Comparison of ENCODE assay signal across 7 mouse cellular contexts in the genomic region with DNA sequence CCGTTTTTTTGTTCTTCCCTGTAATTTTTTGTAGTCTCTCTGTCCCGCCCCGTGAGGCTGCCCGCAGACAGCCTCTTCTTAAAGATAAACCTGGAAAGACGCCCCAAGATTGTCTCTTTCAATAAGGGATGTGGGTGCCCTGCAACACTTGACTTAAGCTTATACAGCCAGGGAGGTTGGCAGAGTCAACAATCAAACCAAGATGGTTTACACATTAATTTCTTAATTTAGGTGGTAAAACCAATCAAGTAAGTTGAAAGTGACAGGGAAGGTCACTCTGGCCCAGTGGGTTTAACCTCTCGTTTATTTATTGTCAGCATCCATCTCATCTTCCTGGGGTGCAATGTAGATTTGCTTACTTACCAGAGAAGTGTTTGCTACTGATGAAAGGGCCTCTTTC. TPM values are rescaled to one million over a fixed set of nuclear protein-coding genes. Genes with fewer than 3 reads are reported as not detected.
DNase-seq lines count a peak whose midpoint lies in the region; ATAC-seq and TF ChIP-seq lines count a peak whose summit lies in the region.

No protein-coding gene starts in this region.

- TF ChIP-seq EP300 in lung, postnatal 0 days (IDR thresholded peaks at IDR 0.05), result no peak

- H3K4me3 ChIP-seq in lung, postnatal 0 days (ENCODE audit: low read depth, low read length), result peak overlapping the region; percentile 62
- H3K4me3 ChIP-seq in embryonic facial prominence, embryonic 13.5 days, result peak overlapping the region; percentile 89
- peak overlapping the region; percentile 62 for H3K4me3 ChIP-seq in kidney, postnatal 0 days (replicated peaks; ENCODE audit: low read depth, low read length)
- H3K4me3 ChIP-seq in small intestine, adult 2 months (ENCODE audit: low read depth, low read length), result peak overlapping the region; percentile 73

- H3K4me1 ChIP-seq in lung, postnatal 0 days (ENCODE audit: insufficient read depth, low read depth, low read length), result peaks cover 5% of the 10 kb centered on the region; the same call in 1 of the 2 replicates
- peaks cover 18% of the 10 kb centered on the region for H3K4me1 ChIP-seq in embryonic facial prominence, embryonic 13.5 days
- peaks cover 15% of the 10 kb centered on the region for H3K4me1 ChIP-seq in kidney, postnatal 0 days (replicated peaks; ENCODE audit: insufficient read depth, low read length)
- H3K4me1 ChIP-seq in small intestine, adult 2 months (ENCODE audit: control insufficient read depth, insufficient read depth, insufficient read length, low read length), result peaks cover 3% of the 10 kb centered on the region; the same call in 1 of the 2 replicates

- H3K36me3 ChIP-seq in lung, postnatal 0 days (ENCODE audit: insufficient read depth, low read length), result peaks cover 4% of the 10 kb centered on the region; the same call in 1 of the 2 replicates
- H3K36me3 ChIP-seq in embryonic facial prominence, embryonic 13.5 days, result peaks cover 18% of the 10 kb centered on the region
- H3K36me3 ChIP-seq in kidney, postnatal 0 days (ENCODE audit: insufficient read depth, low read length), result peaks cover 4% of the 10 kb centered on the region; the same call in 1 of the 2 replicates
- peaks cover 8% of the 10 kb centered on the region for H3K36me3 ChIP-seq in small intestine, adult 2 months (ENCODE audit: control insufficient read depth, insufficient read depth, low read length)

- TF ChIP-seq CTCF in lung, postnatal 0 days (IDR thresholded peaks at IDR 0.05), result no peak
- TF ChIP-seq CTCF in kidney, postnatal 0 days (IDR thresholded peaks at IDR 0.05; ENCODE audit: low read depth), result no peak
- TF ChIP-seq CTCF in small intestine, adult 2 months (IDR thresholded peaks at IDR 0.05; ENCODE audit: extremely low read depth, insufficient read length, insufficient replicate concordance, low read depth, low read length), result no peak

- no peak for TF ChIP-seq POLR2A in small intestine, adult 2 months (IDR thresholded peaks at IDR 0.05; ENCODE audit: low read depth, low read length)

- H3K9ac ChIP-seq in lung, postnatal 0 days (replicated peaks; ENCODE audit: low read depth), result peak overlapping the region; percentile 46
- H3K9ac ChIP-seq in embryonic facial prominence, embryonic 13.5 days, result peak overlapping the region; percentile 87
- H3K9ac ChIP-seq in kidney, postnatal 0 days (ENCODE audit: low read depth, low read length), result peak overlapping the region; percentile 67

- DNase-seq in lung, postnatal 0 days (ENCODE audit: low spot score), result no peak
- no peak for DNase-seq in lung, postnatal 4 days
- DNase-seq in kidney, postnatal 0 days (ENCODE audit: low spot score), result no peak
- no peak for DNase-seq in adrenal gland, postnatal 36 days

- no peaks in the 10 kb centered on the region for H3K27me3 ChIP-seq in lung, postnatal 0 days (replicated peaks; ENCODE audit: insufficient read depth, low read length)
- no peaks in the 10 kb centered on the region for H3K27me3 ChIP-seq in embryonic facial prominence, embryonic 13.5 days
- no peaks in the 10 kb centered on the region for H3K27me3 ChIP-seq in kidney, postnatal 0 days (ENCODE audit: insufficient read depth, low read length)
- no peaks in the 10 kb centered on the region for H3K27me3 ChIP-seq in small intestine, adult 2 months (ENCODE audit: control insufficient read depth, insufficient read depth, low read length)

- no peak overlapping the region for H3K27ac ChIP-seq in lung, postnatal 0 days (ENCODE audit: low read length)
- no peak overlapping the region for H3K27ac ChIP-seq in embryonic facial prominence, embryonic 13.5 days
- peak overlapping the region; percentile 93; the same call in 1 of the 2 replicates for H3K27ac ChIP-seq in kidney, postnatal 0 days
- H3K27ac ChIP-seq in small intestine, adult 2 months (ENCODE audit: insufficient read depth, low read depth, low read length), result no peak overlapping the region

- no peaks in the 10 kb centered on the region for H3K9me3 ChIP-seq in lung, postnatal 0 days (ENCODE audit: low read length)
- no peaks in the 10 kb centered on the region for H3K9me3 ChIP-seq in embryonic facial prominence, embryonic 13.5 days
- H3K9me3 ChIP-seq in kidney, postnatal 0 days (replicated peaks; ENCODE audit: low read length), result no peaks in the 10 kb centered on the region

- H3K4me2 ChIP-seq in lung, postnatal 0 days (replicated peaks; ENCODE audit: low read depth, low read length), result peak overlapping the region; percentile 90
- H3K4me2 ChIP-seq in embryonic facial prominence, embryonic 13.5 days, result peak overlapping the region; percentile 96
- peak overlapping the region; percentile 74 for H3K4me2 ChIP-seq in kidney, postnatal 0 days (ENCODE audit: low read length)

- ATAC-seq in lung, postnatal 0 days, result no peak
- no peak for ATAC-seq in embryonic facial prominence, embryonic 13.5 days (ENCODE audit: insufficient number of reproducible peaks, insufficient read depth, low FRiP score, low TSS enrichment, low read depth)
- no peak for ATAC-seq in kidney, postnatal 0 days (replicated peaks; ENCODE audit: low FRiP score, low read depth)
- no peak for ATAC-seq in megakaryocyte progenitor cell, adult 5-6 weeks (replicated peaks; ENCODE audit: poor library complexity)

- under 1% methylated on average over 6 of the region's 6 CpGs for whole genome bisulfite sequencing in lung, postnatal 0 days
- WGBS in embryonic facial prominence, embryonic 13.5 days, result 1% methylated on average over 6 of the region's 6 CpGs
- 2% methylated on average over 6 of the region's 6 CpGs for WGBS in kidney, postnatal 0 days
- 3% methylated on average over 6 of the region's 6 CpGs for WGBS in small intestine, adult 2 months

RNA-seq across cellular contexts. Expression of gene Tmco3, which starts 0.7 kb away (rescaled TPM):
- polyA plus RNA-seq in lung, postnatal 0 days (2015; fragmentation: Nextera tagmentation; extraction: Ambion mirVana), result 26.1 and 30.3 TPM in 2 replicates
- 53.1 and 62.3 TPM in 2 replicates for polyA plus RNA-seq in embryonic facial prominence, embryonic 13.5 days (2015; fragmentation: Nextera tagmentation; extraction: Ambion mirVana)
- polyA plus RNA-seq in kidney, postnatal 0 days (2015; fragmentation: Nextera tagmentation; extraction: Ambion mirVana), result 31.3 and 33.2 TPM in 2 replicates
- 11.4 and 38.4 TPM in 2 replicates for polyA plus RNA-seq in small intestine, adult 2 months (2012; rRNA removed)
- 10 to 100 TPM; 28.5 to 32.5 TPM for total RNA-seq in adrenal gland, postnatal 36 days (2021)
- total RNA-seq in megakaryocyte progenitor cell, adult 5-6 weeks (2015), result 10.1 and 10.5 TPM in 2 replicates
- total RNA-seq in megakaryocyte progenitor cell, adult 5-6 weeks (2017), result 9.5 and 13.0 TPM in 2 replicates

RNA-seq across cellular contexts. Expression of gene Dcun1d2, which starts 0.7 kb away (rescaled TPM):
- 14.5 TPM in 2 replicates for polyA plus RNA-seq in lung, postnatal 0 days (2015; fragmentation: Nextera tagmentation; extraction: Ambion mirVana)
- 33.2 and 33.4 TPM in 2 replicates for polyA plus RNA-seq in embryonic facial prominence, embryonic 13.5 days (2015; fragmentation: Nextera tagmentation; extraction: Ambion mirVana)
- polyA plus RNA-seq in kidney, postnatal 0 days (2015; fragmentation: Nextera tagmentation; extraction: Ambion mirVana), result 17.3 and 19.0 TPM in 2 replicates
- polyA plus RNA-seq in small intestine, adult 2 months (2012; rRNA removed), result 7.0 and 8.7 TPM in 2 replicates
- total RNA-seq in adrenal gland, postnatal 36 days (2021), result 10 to 100 TPM; 30.2 to 31.2 TPM
- 13.2 and 16.8 TPM in 2 replicates for total RNA-seq in megakaryocyte progenitor cell, adult 5-6 weeks (2015)
- 18.9 and 23.2 TPM in 2 replicates for total RNA-seq in megakaryocyte progenitor cell, adult 5-6 weeks (2017)

RNA-seq across cellular contexts. Expression of gene Adprhl1, which starts 34.7 kb away (rescaled TPM):
- polyA plus RNA-seq in lung, postnatal 0 days (2015; fragmentation: Nextera tagmentation; extraction: Ambion mirVana), result 0.93 and 1.0 TPM in 2 replicates
- 1.9 TPM in 1 of 2 replicates, not detected in the other for polyA plus RNA-seq in embryonic facial prominence, embryonic 13.5 days (2015; fragmentation: Nextera tagmentation; extraction: Ambion mirVana)
- not detected in 2 replicates for polyA plus RNA-seq in kidney, postnatal 0 days (2015; fragmentation: Nextera tagmentation; extraction: Ambion mirVana)
- not detected in 2 replicates for polyA plus RNA-seq in small intestine, adult 2 months (2012; rRNA removed)
- total RNA-seq in adrenal gland, postnatal 36 days (2021), result 1 to 10 TPM; 2.0 to 2.8 TPM
- not detected in 2 replicates for total RNA-seq in megakaryocyte progenitor cell, adult 5-6 weeks (2015)
- total RNA-seq in megakaryocyte progenitor cell, adult 5-6 weeks (2017), result not detected in 2 replicates

RNA-seq across cellular contexts. Expression of gene Tfdp1, which starts 49.9 kb away (rescaled TPM):
- 45.4 and 50.2 TPM in 2 replicates for polyA plus RNA-seq in lung, postnatal 0 days (2015; fragmentation: Nextera tagmentation; extraction: Ambion mirVana)
- polyA plus RNA-seq in embryonic facial prominence, embryonic 13.5 days (2015; fragmentation: Nextera tagmentation; extraction: Ambion mirVana), result 164 and 166 TPM in 2 replicates
- polyA plus RNA-seq in kidney, postnatal 0 days (2015; fragmentation: Nextera tagmentation; extraction: Ambion mirVana), result 107 and 127 TPM in 2 replicates
- 13.3 and 22.7 TPM in 2 replicates for polyA plus RNA-seq in small intestine, adult 2 months (2012; rRNA removed)
- 10 to 100 TPM; 52.5 to 66.5 TPM for total RNA-seq in adrenal gland, postnatal 36 days (2021)
- total RNA-seq in megakaryocyte progenitor cell, adult 5-6 weeks (2015), result 315 and 317 TPM in 2 replicates
- total RNA-seq in megakaryocyte progenitor cell, adult 5-6 weeks (2017), result 229 and 230 TPM in 2 replicates
